Mouse (Mus musculus): ENCODE results near the gene Dzip3. TPM values are rescaled to one million over a fixed set of nuclear protein-coding genes. Genes with fewer than 3 reads are reported as not detected.

The Dzip3 gene
- 17.8 and 18.3 TPM in 2 replicates for polyA plus RNA-seq (2015; fragmentation: Nextera tagmentation; extraction: Ambion mirVana)

DNA sequence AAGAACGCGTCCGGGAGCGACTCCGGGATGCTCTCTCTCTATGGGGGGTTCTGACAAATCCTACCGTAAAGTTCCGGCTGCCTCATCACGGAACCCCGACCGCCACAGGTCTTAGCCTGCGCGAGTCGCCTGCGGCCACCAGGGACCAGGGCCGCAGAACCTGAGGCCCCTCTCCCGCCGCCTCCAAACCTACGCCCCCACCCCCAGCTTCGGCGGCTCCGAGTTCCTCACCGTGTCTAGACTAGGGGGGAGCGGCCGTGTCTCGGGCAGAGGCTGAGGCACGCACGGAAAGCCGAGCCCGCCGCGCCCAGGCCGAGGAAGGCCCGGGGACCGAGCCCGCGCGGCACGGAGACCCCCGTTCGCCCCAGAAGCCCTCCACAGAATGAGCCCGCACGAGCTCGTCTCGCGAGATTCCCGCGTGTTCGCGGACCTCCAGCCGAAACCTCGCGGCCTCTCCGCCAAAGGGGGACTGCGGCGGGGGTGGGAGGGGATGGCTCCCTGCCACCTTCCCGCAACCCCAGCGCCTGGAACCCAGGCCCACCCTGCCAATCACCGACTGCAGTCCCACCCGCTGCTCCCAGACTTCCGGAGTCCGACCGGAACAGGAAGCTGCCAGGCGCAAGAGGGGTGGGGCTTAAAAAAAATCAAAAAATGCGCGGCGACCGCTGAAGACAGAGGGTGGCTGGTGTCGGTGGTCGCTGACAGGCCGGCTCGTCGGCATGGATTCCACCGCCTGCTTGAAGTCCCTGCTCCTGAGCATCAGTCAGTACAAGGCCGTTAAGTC, at the start of gene Dzip3, which contains the start of gene Cip2a:
TSS of gene Dzip3 (minus strand) at position 607 of the 784 bp plus-strand sequence.
TSS of gene Cip2a (plus strand) at position 627 of the 784 bp plus-strand sequence.
- under 1% methylated on average over 74 of the region's 74 CpGs for WGBS
- H3K27ac ChIP-seq (replicated peaks), result peak within 1 kb of the TSS; percentile 95
- peaks cover 23% of the 10 kb centered on the region for H3K4me1 ChIP-seq
- no peaks in the 10 kb centered on the region for H3K9me3 ChIP-seq
- peaks cover 11% of the 10 kb centered on the region for H3K36me3 ChIP-seq
- H3K9ac ChIP-seq, result peak within 1 kb of the TSS; percentile 99
- H3K4me3 ChIP-seq, result peak within 1 kb of the TSS; percentile 94
- no peaks in the 10 kb centered on the region for H3K27me3 ChIP-seq (replicated peaks)
- peak; percentile 93 for ATAC-seq (ENCODE audit: extremely low read depth, insufficient number of reproducible peaks, low FRiP score, low TSS enrichment)
- H3K4me2 ChIP-seq, result peak within 1 kb of the TSS; percentile 83

DNA sequence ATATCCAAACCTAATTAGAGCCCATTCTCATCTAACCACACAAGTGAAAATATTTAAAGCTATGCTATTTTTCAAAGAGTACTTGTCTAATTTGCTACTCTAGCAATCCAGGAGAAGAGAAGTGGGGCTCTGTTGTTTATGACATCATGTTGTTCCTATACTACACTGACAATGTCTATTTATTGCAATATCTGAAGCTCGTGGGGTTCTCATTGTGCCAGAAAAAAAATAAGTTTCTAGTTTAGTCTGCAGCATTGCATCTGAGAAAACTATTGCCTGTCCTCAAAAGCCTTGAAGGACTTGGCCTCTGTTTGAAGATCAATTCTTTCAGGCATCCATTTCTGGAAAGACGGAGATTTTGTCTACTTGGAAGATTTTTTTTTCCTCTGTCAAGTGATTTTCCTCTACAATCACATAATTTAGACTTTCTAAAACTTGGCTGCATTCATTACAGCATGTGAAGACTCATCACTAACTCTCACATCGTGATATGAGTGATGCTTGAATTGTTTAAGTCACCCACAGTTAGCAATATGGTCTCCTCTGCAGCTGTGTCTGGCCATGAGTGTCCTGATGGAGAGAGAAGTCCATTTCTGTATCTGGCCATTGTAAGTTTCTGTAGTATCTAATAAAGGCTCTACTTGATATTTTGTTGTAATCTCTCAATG, 46.7 kb upstream of the Dzip3 start:
- no peak overlapping the region for H3K4me2 ChIP-seq
- no peaks in the 10 kb centered on the region for H3K4me1 ChIP-seq
- H3K27me3 ChIP-seq (replicated peaks), result no peaks in the 10 kb centered on the region
- no peaks in the 10 kb centered on the region for H3K9me3 ChIP-seq
- H3K36me3 ChIP-seq, result no peaks in the 10 kb centered on the region
- no peak overlapping the region for H3K27ac ChIP-seq (replicated peaks)
- WGBS, result 71% methylated on average over 3 of the region's 3 CpGs
- no peak overlapping the region for H3K9ac ChIP-seq
- H3K4me3 ChIP-seq, result no peak overlapping the region
- no peak for ATAC-seq (ENCODE audit: extremely low read depth, insufficient number of reproducible peaks, low FRiP score, low TSS enrichment)

DNA sequence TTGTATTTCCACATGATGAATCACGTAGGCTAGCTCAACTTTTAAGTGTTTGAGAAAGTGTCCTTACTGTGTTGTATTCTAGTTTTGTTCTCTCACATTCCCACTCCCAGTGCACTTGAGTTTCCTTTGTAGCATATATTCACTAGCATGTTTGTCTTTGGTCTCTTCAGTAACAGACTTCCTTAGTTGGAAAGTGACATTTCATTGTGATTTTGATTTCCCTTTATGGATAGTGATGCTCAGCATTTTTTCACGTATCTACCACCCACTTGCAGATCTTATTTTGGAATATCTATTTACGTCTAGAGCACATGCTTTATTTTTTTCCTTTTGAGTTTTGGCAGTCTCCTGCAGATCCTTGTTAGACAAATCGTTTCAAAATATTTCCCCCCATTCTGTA, 43.8 kb upstream of the Dzip3 start:
- Histone ChIP-seq H3K4me1 (no peaks in the 10 kb centered on the region), H3K4me2 (no peak overlapping the region), H3K4me3 (no peak overlapping the region), H3K27ac (replicated peaks) (no peak overlapping the region), H3K9ac (no peak overlapping the region), H3K36me3 (no peaks in the 10 kb centered on the region), H3K9me3 (no peaks in the 10 kb centered on the region), H3K27me3 (replicated peaks) (no peaks in the 10 kb centered on the region)
- no peak for ATAC-seq (ENCODE audit: extremely low read depth, insufficient number of reproducible peaks, low FRiP score, low TSS enrichment)
- whole genome bisulfite sequencing, result 64% methylated on average over 4 of the region's 4 CpGs

DNA sequence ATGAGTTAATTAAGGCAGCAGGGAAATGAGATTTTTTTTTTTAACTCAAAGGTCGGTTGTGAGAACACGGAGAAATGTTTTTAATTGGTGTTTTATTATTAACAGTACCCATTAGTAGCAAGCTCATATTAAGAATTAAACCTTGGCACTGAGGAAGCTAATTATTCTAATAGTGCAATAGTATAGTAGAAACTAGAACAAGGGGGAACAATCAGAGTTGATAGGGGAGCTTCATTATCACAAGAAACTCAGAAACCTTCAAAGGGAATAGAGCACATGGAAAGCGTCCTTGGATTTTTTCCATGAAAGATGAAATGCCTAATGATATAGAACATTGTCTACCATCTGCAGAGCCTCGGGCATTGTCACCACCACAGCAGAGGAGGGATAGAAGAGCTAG, 41.9 kb upstream of the Dzip3 start:
- H3K4me1 ChIP-seq, result no peaks in the 10 kb centered on the region
- no peak overlapping the region for H3K27ac ChIP-seq (replicated peaks)
- no peaks in the 10 kb centered on the region for H3K36me3 ChIP-seq
- WGBS, result 64% methylated on average over 4 of the region's 4 CpGs
- ATAC-seq (ENCODE audit: extremely low read depth, insufficient number of reproducible peaks, low FRiP score, low TSS enrichment), result no peak
- no peak overlapping the region for H3K4me3 ChIP-seq
- H3K9ac ChIP-seq, result no peak overlapping the region
- no peaks in the 10 kb centered on the region for H3K9me3 ChIP-seq
- H3K27me3 ChIP-seq (replicated peaks), result no peaks in the 10 kb centered on the region
- no peak overlapping the region for H3K4me2 ChIP-seq

DNA sequence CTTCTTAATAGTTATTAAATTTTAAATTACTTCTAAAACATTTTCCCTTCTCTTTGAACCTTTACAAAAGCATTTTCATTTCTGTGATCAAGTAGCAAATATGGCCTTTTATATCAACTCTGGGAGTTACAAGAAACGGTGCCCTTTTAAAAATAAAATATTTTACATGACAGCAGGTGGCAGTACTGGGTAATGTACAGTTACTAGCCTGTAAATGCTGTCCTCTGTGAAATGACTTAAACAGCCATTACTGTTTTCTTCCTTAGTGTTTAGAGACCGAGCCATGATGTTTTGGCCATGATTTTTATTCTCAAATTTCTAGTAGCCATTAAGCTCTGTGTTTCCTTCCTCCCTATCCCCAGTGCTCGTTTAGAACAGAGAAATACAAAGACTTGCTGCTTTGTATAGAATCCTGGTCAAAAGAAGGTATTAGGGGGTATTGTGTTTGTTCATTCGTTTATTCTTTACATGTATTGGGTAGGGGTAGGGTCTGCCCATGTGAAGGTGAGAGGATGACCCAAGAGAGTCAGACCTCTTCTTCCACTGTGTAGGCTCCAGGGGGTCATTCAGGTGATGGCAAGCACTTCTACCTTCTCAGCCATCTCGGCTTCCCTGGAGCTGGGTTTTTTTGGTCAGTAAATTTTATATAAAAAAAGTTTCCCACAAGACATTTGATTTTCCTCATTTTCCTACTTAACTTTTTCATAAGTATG, 22.8 kb upstream of the Dzip3 start:
- peaks cover 65% of the 10 kb centered on the region for H3K36me3 ChIP-seq
- no peak overlapping the region for H3K4me2 ChIP-seq
- no peak overlapping the region for H3K9ac ChIP-seq
- ATAC-seq (ENCODE audit: extremely low read depth, insufficient number of reproducible peaks, low FRiP score, low TSS enrichment), result no peak
- H3K4me3 ChIP-seq, result no peak overlapping the region
- no peaks in the 10 kb centered on the region for H3K9me3 ChIP-seq
- H3K27ac ChIP-seq (replicated peaks), result no peak overlapping the region
- H3K4me1 ChIP-seq, result no peaks in the 10 kb centered on the region
- no peaks in the 10 kb centered on the region for H3K27me3 ChIP-seq (replicated peaks)
- WGBS, result 83% methylated on average over 5 of the region's 5 CpGs

DNA sequence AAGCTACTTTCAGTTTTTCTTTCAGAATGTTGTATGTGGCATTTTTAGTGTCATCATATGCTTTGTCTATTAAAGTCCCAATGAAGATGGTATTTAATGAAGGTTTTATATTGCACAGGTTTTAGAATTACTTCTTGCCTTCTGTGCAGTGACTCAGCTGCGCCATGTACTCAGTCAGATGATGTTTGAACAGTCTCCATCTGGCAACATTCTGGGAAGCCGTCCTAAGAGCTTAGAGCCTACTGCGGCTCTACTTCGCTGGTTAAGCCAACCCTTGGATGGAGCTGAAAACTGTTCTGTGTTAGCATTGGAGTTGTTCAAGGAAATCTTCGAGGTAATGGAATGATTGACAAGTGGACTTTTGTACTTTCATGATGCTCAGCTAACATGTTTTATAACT, 10.2 kb upstream of the Dzip3 start:
- Histone ChIP-seq H3K9me3 (no peaks in the 10 kb centered on the region), H3K4me3 (no peak overlapping the region), H3K4me1 (no peaks in the 10 kb centered on the region), H3K4me2 (no peak overlapping the region), H3K9ac (no peak overlapping the region), H3K36me3 (peaks cover 68% of the 10 kb centered on the region), H3K27ac (replicated peaks) (no peak overlapping the region), H3K27me3 (replicated peaks) (no peaks in the 10 kb centered on the region)
- 96% methylated on average over 5 of the region's 5 CpGs for WGBS
- no peak for ATAC-seq (ENCODE audit: extremely low read depth, insufficient number of reproducible peaks, low FRiP score, low TSS enrichment)

DNA sequence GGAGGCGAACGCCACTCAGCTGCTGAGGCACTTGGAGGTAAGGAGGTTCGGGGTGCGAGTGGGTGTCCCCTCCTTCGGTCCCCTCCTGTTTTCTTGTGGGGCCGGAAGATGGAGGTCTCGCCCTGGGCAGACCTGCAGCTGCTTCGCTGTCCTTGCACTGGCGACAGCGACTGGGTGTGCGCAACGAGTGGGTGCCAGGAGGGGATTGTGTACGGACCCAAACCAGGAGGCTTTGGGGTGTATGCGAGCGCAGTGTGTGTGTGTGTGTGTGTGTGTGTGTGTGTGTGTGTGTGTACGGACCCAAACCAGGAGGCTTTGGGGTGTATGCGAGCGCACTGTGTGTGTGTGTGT, 353 bp upstream of the Dzip3 start:
- Histone ChIP-seq H3K9me3 (no peaks in the 10 kb centered on the region), H3K9ac (peak overlapping the region; percentile 99), H3K27me3 (replicated peaks) (no peaks in the 10 kb centered on the region), H3K4me3 (peak overlapping the region; percentile 94), H3K4me2 (peak overlapping the region; percentile 83), H3K4me1 (peaks cover 23% of the 10 kb centered on the region), H3K36me3 (peaks cover 15% of the 10 kb centered on the region), H3K27ac (replicated peaks) (peak overlapping the region; percentile 95)
- peak; percentile 22; the same call in 1 of the 2 replicates for ATAC-seq (ENCODE audit: extremely low read depth, insufficient number of reproducible peaks, low FRiP score, low TSS enrichment)
- WGBS, result 0% methylated on average over 18 of the region's 18 CpGs

DNA sequence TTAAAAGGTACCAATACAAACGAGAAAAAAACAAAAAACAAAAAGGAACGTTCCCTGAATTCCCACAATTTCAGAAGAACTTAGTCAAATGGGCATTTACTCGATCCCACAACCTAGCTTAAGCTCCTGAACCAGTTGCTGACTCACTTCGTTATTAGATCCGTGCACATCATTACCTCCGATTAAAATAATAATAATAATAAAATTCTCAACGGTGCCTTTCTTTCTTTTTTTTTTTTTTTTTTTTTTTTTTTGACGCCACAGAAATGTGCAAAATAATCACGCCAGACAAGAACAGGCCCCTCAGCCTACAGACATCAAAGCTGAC, 770 bp downstream of the Dzip3 start:
- 2% methylated on average over 9 of the region's 9 CpGs for WGBS
- no peaks in the 10 kb centered on the region for H3K9me3 ChIP-seq
- no peak for ATAC-seq (ENCODE audit: extremely low read depth, insufficient number of reproducible peaks, low FRiP score, low TSS enrichment)
- H3K4me1 ChIP-seq, result peaks cover 23% of the 10 kb centered on the region
- H3K27me3 ChIP-seq (replicated peaks), result no peaks in the 10 kb centered on the region
- H3K4me2 ChIP-seq, result peak overlapping the region; percentile 83
- peak overlapping the region; percentile 99 for H3K9ac ChIP-seq
- peaks cover 7% of the 10 kb centered on the region for H3K36me3 ChIP-seq
- H3K27ac ChIP-seq (replicated peaks), result peak overlapping the region; percentile 95
- peak overlapping the region; percentile 94 for H3K4me3 ChIP-seq

DNA sequence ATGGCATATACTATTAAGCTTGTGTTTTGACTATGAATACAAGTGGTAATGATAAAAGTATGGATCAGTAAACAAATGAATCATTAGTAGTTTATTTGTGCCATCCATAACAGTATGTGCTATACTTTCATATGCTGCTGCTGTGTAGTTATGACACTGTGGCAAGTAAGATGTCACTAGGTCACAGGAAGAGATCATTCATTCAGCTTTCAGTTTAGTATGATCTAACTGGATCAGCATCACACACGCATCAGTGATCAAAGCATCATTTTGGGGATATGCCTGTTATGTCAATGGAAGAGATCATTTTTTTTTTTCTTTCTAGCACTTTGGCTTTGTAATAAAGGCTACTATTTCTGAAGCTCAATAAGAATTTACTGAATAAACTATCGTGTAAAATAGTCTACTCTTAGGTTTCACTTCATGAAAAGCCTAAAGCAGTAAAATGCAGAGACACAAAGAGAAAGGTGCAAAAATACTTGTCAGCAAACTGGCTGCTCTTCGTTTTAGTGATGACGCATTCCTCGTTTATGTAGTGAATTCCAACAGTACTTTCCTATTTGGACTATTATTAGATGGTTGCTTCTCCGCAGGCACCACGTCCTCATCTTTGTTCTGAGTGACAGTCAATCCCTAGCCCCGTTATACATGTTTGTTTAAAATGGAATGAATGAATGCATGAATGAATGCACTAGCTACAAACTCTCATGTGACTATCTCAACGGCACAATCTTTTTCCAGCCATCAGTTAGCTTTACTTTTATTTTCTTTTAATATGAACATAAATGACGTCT, 1.3 kb downstream of the Dzip3 start:
- peaks cover 24% of the 10 kb centered on the region for H3K4me1 ChIP-seq

DNA sequence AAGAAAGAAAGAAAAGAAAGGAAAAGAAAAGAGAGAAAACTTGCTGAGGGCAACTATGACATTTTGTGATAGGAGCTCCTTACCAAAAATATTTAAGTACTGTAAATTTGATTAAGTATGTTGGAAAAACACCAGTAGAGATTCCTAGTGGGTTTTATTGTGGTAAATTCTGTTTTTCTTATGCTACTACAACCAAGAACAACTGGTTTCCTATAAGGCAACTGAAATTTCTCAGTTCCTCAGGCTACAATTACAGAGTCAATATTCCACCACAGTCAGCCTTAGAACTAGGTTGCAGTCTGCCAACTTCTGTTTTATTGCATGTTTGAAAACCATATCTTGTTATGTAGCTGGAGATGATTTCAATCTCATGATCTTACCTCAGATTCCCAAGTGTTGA, 4.3 kb downstream of the Dzip3 start:
- no peaks in the 10 kb centered on the region for H3K9me3 ChIP-seq
- ATAC-seq (ENCODE audit: extremely low read depth, insufficient number of reproducible peaks, low FRiP score, low TSS enrichment), result no peak

More for the DNA sequence above, 1.3 kb downstream of the Dzip3 start:
- no peaks in the 10 kb centered on the region for H3K9me3 ChIP-seq
- peak overlapping the region; percentile 94 for H3K4me3 ChIP-seq
- H3K36me3 ChIP-seq, result peaks cover 7% of the 10 kb centered on the region
- H3K27me3 ChIP-seq (replicated peaks), result no peaks in the 10 kb centered on the region
- no peak for ATAC-seq (ENCODE audit: extremely low read depth, insufficient number of reproducible peaks, low FRiP score, low TSS enrichment)
- H3K4me2 ChIP-seq, result peak overlapping the region; percentile 83
- peak overlapping the region; percentile 95 for H3K27ac ChIP-seq (replicated peaks)
- H3K9ac ChIP-seq, result peak overlapping the region; percentile 99
- WGBS, result 25% methylated on average over 10 of the region's 10 CpGs

More for the DNA sequence above, 4.3 kb downstream of the Dzip3 start:
- Histone ChIP-seq H3K9ac (no peak overlapping the region), H3K36me3 (peaks cover 7% of the 10 kb centered on the region), H3K27me3 (replicated peaks) (no peaks in the 10 kb centered on the region), H3K4me2 (no peak overlapping the region), H3K4me1 (peaks cover 26% of the 10 kb centered on the region), H3K4me3 (no peak overlapping the region), H3K27ac (replicated peaks) (no peak overlapping the region)

Data from heart, embryonic 13.5 days (tissue).